Mouse (Mus musculus) liver, embryonic 14.5 days (tissue): ENCODE measurements at regions not wholly inside any gene's neighbourhood (a gene's known extent, or its start where the extent isn't known, plus 50 kb on each side); places are given as distances from the start of the nearest gene placed in this dataset.

Experiments used
- CTCF ChIP-seq: IDR thresholded peaks from 2 replicates; pipeline ENCODE4 v1.5.1; 2016; ENCODE audit warnings: antibody characterized with exemption, low read depth, control low read depth
- EP300 ChIP-seq: IDR thresholded peaks from 2 replicates; pipeline ENCODE4 v1.6.1; 2016; ENCODE audit warnings: antibody characterized with exemption, low read depth

DNA sequence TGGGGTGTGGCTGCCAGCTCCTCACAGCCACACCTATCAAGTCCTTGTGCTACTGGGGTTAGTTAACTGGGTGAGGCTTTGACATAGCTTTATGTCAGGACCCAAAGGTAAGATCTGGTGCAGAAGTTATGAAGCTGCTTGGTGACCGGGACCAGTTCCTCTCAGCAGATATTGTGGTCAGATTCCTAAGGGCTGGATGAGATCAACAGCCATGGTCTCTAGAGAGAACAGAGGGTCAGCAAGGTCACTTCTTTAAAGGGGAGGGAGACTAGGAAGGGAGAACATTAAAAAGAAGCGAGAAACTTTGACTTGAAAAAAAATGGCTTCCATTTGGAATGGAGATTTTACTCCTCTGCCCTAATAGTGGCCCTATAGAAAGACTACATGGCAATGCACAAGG is 138.6 kb upstream of the Col8a1 start:
- TF ChIP-seq EP300 (no peak), CTCF (no peak)
